Mouse (Mus musculus) liver, embryonic 14.5 days (tissue): Measurements from ENCODE around the gene BC107364.
"Not testable (repeated sequence)": the region's sequence is repeated elsewhere in the genome, so short reads cannot be mapped to it uniquely, and the experiment has no call there.

ENCODE experiments used
- CTCF ChIP-seq: IDR thresholded peaks from 2 replicates; pipeline ENCODE4 v1.5.1; 2016; ENCODE audit warnings: antibody characterized with exemption, low read depth, control low read depth
- EP300 ChIP-seq: IDR thresholded peaks from 2 replicates; pipeline ENCODE4 v1.6.1; 2016; ENCODE audit warnings: antibody characterized with exemption, low read depth

DNA sequence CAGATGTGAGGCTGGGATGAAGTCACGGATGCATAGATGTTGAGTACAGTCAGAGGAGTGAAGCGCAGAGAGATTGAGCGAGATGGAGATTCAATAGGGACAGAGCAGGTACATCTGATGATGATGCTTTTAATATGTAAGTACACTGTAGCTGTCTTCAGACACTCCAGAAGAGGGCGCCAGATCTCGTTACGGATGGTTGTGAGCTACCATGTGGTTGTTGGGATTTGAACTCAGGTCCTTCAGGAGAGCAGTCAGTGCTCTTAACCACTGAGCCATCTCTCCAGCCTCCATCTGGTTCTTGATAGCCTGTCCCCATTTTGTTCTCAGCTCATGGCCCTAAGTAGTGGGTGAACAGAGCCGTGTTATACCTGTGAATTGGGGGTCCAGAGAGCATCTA lies 30.9 kb upstream of the BC107364 start:
- TF ChIP-seq CTCF = peak; percentile 70
- TF ChIP-seq EP300 = not testable (repeated sequence)
